Mouse (Mus musculus) kidney, adult 10 weeks (tissue): ENCODE measurements around the gene Cyp2r1. TPM values are rescaled to one million over a fixed set of nuclear protein-coding genes. Genes with fewer than 3 reads are reported as not detected.

Source experiments
- polyA plus RNA-seq: library from polyadenylated mRNA; stranded (reverse); fragments of 350-450 nt; fragmentation: Illumina TruSeq; extraction: RNeasy Lipid Tissue Mini Kit (QIAGEN cat#74804); gene quantifications from one replicate; pipeline ENCODE4 v1.2.3, GENCODE M21; 2014; ENCODE audit warnings: low read depth, low replicate concordance

Gene Cyp2r1
- polyA plus RNA-seq = 9.9 TPM

GRCm38 (mm10) chr7:114562531-114563241, at the start of gene Cyp2r1:
Gene Cyp2r1 (minus strand): TSS chr7:114562972.

Other genes starting within 250 kb of the Cyp2r1 start
- 24.3 TPM for gene Pde3b, start 147.7 kb downstream of the Cyp2r1 start, polyA plus RNA-seq
- 5.2 TPM for gene Calca, start 73.4 kb upstream of the Cyp2r1 start, polyA plus RNA-seq
- gene Calcb, start 155.7 kb upstream of the Cyp2r1 start, polyA plus RNA-seq = not detected
- 3.0 TPM for gene Insc, start 180.7 kb upstream of the Cyp2r1 start, polyA plus RNA-seq